Mouse (Mus musculus): Measurements from ENCODE around the gene Lrrc26.
A peak's percentile ranks its signal among the peaks of the same experiment; 100 is the strongest.

GRCm38 (mm10) chr2:25288734-25289345, 875 bp upstream of the Lrrc26 start:
- TF ChIP-seq POLR2A (IDR thresholded peaks at IDR 0.05; ENCODE audit: extremely low read depth, insufficient read depth, low read length), result peak; percentile 48
- no peak for TF ChIP-seq CTCF (IDR thresholded peaks at IDR 0.05; ENCODE audit: extremely low read depth, insufficient read depth, low read length)

All from cortical plate, adult 2 months (tissue).